ENCODE assay signal across 8 mouse cellular contexts in the genomic region with DNA sequence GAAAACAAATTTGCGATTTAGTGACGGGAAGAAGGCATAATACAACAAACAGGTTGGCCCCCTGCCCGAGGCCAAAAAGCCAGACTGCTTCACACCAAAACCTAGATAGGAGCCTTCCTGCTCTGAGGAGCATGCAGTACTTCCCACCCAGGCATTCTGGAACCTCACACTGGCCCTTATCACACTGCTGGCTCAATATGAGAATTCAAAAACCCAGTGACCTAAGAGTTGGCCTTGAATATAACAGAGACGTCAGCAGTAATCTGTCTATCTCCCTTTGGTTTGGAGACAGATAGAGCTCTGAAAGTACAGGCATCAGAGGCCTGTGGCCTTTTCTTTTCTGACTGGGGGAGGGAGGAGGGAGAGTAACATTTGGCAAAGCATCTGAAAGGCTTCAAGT.
DNase-seq lines count a peak whose midpoint lies in the region; ATAC-seq and TF ChIP-seq lines count a peak whose summit lies in the region.

No protein-coding gene starts in this region.

- no peak overlapping the region for H3K4me3 ChIP-seq in liver, postnatal 0 days (ENCODE audit: low read depth, low read length)
- H3K4me3 ChIP-seq in liver, embryonic 11.5 days (ENCODE audit: low read depth, low read length), result no peak overlapping the region
- H3K4me3 ChIP-seq in embryonic facial prominence, embryonic 12.5 days, result no peak overlapping the region
- H3K4me3 ChIP-seq in hindbrain, embryonic 12.5 days, result no peak overlapping the region
- H3K4me3 ChIP-seq in midbrain, embryonic 15.5 days, result no peak overlapping the region

- DNase-seq in liver, postnatal 0 days, result no peak
- DNase-seq in liver, embryonic 11.5 days (ENCODE audit: low spot score), result no peak
- no peak for DNase-seq in spleen, postnatal 4 days (ENCODE audit: low spot score in 2 of 2)
- DNase-seq in thymus, postnatal 14 days, result no peak
- DNase-seq in left cerebral cortex, adult 8-10 months (ENCODE audit: low spot score in 2 of 2), result no peak

- peaks cover 31% of the 10 kb centered on the region for H3K4me1 ChIP-seq in liver, postnatal 0 days (ENCODE audit: insufficient read depth)
- peaks cover 50% of the 10 kb centered on the region for H3K4me1 ChIP-seq in liver, embryonic 11.5 days (replicated peaks; ENCODE audit: control insufficient read depth, insufficient read depth, low read length)
- peaks cover 79% of the 10 kb centered on the region for H3K4me1 ChIP-seq in embryonic facial prominence, embryonic 12.5 days
- peaks cover 87% of the 10 kb centered on the region for H3K4me1 ChIP-seq in hindbrain, embryonic 12.5 days
- peaks cover 87% of the 10 kb centered on the region for H3K4me1 ChIP-seq in midbrain, embryonic 15.5 days

- no peaks in the 10 kb centered on the region for H3K9me3 ChIP-seq in liver, postnatal 0 days (ENCODE audit: low read length)
- no peaks in the 10 kb centered on the region for H3K9me3 ChIP-seq in liver, embryonic 11.5 days (ENCODE audit: control insufficient read depth, low read length)
- H3K9me3 ChIP-seq in embryonic facial prominence, embryonic 12.5 days, result no peaks in the 10 kb centered on the region
- H3K9me3 ChIP-seq in hindbrain, embryonic 12.5 days (replicated peaks), result no peaks in the 10 kb centered on the region
- no peaks in the 10 kb centered on the region for H3K9me3 ChIP-seq in midbrain, embryonic 15.5 days

- no peak overlapping the region for H3K9ac ChIP-seq in liver, postnatal 0 days (replicated peaks)
- no peak overlapping the region for H3K9ac ChIP-seq in liver, embryonic 11.5 days (ENCODE audit: low read depth, low read length)
- no peak overlapping the region for H3K9ac ChIP-seq in embryonic facial prominence, embryonic 12.5 days
- H3K9ac ChIP-seq in hindbrain, embryonic 12.5 days, result no peak overlapping the region
- no peak overlapping the region for H3K9ac ChIP-seq in midbrain, embryonic 15.5 days

- H3K27ac ChIP-seq in liver, postnatal 0 days (ENCODE audit: low read depth), result no peak overlapping the region
- no peak overlapping the region for H3K27ac ChIP-seq in liver, embryonic 11.5 days (ENCODE audit: low read depth, low read length)
- H3K27ac ChIP-seq in embryonic facial prominence, embryonic 12.5 days, result 0 out of 2 replicates have a peak overlapping the region, but pooled peaks have one; percentile 82
- peak overlapping the region; percentile 82; the same call in 1 of the 2 replicates for H3K27ac ChIP-seq in hindbrain, embryonic 12.5 days
- H3K27ac ChIP-seq in midbrain, embryonic 15.5 days, result peak overlapping the region; percentile 71; the same call in 1 of the 2 replicates

- TF ChIP-seq EP300 in liver, postnatal 0 days (IDR thresholded peaks at IDR 0.05; ENCODE audit: low read depth), result 0 out of 2 replicates have a peak, but pooled peaks have one; percentile 15

- TF ChIP-seq CTCF in liver, postnatal 0 days (IDR thresholded peaks at IDR 0.05; ENCODE audit: low read depth), result no peak

- no peak overlapping the region for H3K4me2 ChIP-seq in liver, postnatal 0 days (ENCODE audit: low read depth, low read length)
- H3K4me2 ChIP-seq in liver, embryonic 11.5 days, result no peak overlapping the region
- no peak overlapping the region for H3K4me2 ChIP-seq in embryonic facial prominence, embryonic 12.5 days (replicated peaks)
- H3K4me2 ChIP-seq in hindbrain, embryonic 12.5 days (replicated peaks), result no peak overlapping the region
- H3K4me2 ChIP-seq in midbrain, embryonic 15.5 days, result no peak overlapping the region

- no peak for ATAC-seq in liver, postnatal 0 days
- no peak for ATAC-seq in liver, embryonic 11.5 days (replicated peaks; ENCODE audit: low FRiP score)
- ATAC-seq in embryonic facial prominence, embryonic 12.5 days (ENCODE audit: insufficient number of reproducible peaks, insufficient read depth, low FRiP score, low TSS enrichment), result no peak
- ATAC-seq in hindbrain, embryonic 12.5 days (ENCODE audit: low FRiP score), result no peak
- ATAC-seq in midbrain, embryonic 15.5 days (replicated peaks), result no peak

- no peaks in the 10 kb centered on the region for H3K27me3 ChIP-seq in liver, postnatal 0 days (ENCODE audit: insufficient read depth, low read length)
- no peaks in the 10 kb centered on the region for H3K27me3 ChIP-seq in liver, embryonic 11.5 days (replicated peaks; ENCODE audit: control insufficient read depth, insufficient read depth, low read length)
- H3K27me3 ChIP-seq in embryonic facial prominence, embryonic 12.5 days, result no peaks in the 10 kb centered on the region
- no peaks in the 10 kb centered on the region for H3K27me3 ChIP-seq in hindbrain, embryonic 12.5 days
- H3K27me3 ChIP-seq in midbrain, embryonic 15.5 days (replicated peaks), result no peaks in the 10 kb centered on the region

- WGBS in liver, postnatal 0 days (ENCODE audit: insufficient replicate concordance), result 59% methylated on average over 4 of the region's 4 CpGs
- 36% methylated on average over 4 of the region's 4 CpGs for WGBS in liver, embryonic 11.5 days
- WGBS in embryonic facial prominence, embryonic 12.5 days, result 51% methylated on average over 4 of the region's 4 CpGs
- WGBS in hindbrain, embryonic 12.5 days, result 54% methylated on average over 4 of the region's 4 CpGs
- WGBS in midbrain, embryonic 15.5 days, result 53% methylated on average over 4 of the region's 4 CpGs

- H3K36me3 ChIP-seq in liver, postnatal 0 days (replicated peaks; ENCODE audit: insufficient read depth, low read length), result no peaks in the 10 kb centered on the region
- H3K36me3 ChIP-seq in liver, embryonic 11.5 days (ENCODE audit: control insufficient read depth, insufficient read depth, low read length), result no peaks in the 10 kb centered on the region
- H3K36me3 ChIP-seq in embryonic facial prominence, embryonic 12.5 days, result no peaks in the 10 kb centered on the region
- no peaks in the 10 kb centered on the region for H3K36me3 ChIP-seq in hindbrain, embryonic 12.5 days
- no peaks in the 10 kb centered on the region for H3K36me3 ChIP-seq in midbrain, embryonic 15.5 days (replicated peaks)

Comparison
In these comparisons a context has a peak if more than half of its experiments do, and no peak if none do; other contexts are left out.
1. H3K27ac ChIP-seq: peak in embryonic facial prominence, embryonic 12.5 days (single experiment), hindbrain, embryonic 12.5 days (single experiment) and midbrain, embryonic 15.5 days (single experiment); none in liver, postnatal 0 days (single experiment) and liver, embryonic 11.5 days (single experiment).